Mouse (Mus musculus) brain, embryonic 14.5 days (tissue): Measurements from ENCODE around the gene Hmcn1. TPM values are rescaled to one million over a fixed set of nuclear protein-coding genes. Genes with fewer than 3 reads are reported as not detected.

Experiments
- DNase-seq: peaks from one replicate; pipeline ENCODE4 v3.0.0-alpha.2; 2011; ENCODE audit warnings: low read depth
- CTCF ChIP-seq: fragments of 200-500 bp; IDR thresholded peaks from 2 replicates; pipeline ENCODE4 v1.5.1; 2012; ENCODE audit warnings: inconsistent platforms, mild to moderate bottlenecking, moderate library complexity, borderline replicate concordance; ENCODE audit not compliant: insufficient read depth, insufficient read length; ENCODE audit errors: extremely low read depth
- POLR2A ChIP-seq: fragments of 200-500 bp; IDR thresholded peaks from 2 replicates; pipeline ENCODE4 v1.6.1; 2012; ENCODE audit warnings: mild to moderate bottlenecking, inconsistent platforms, borderline replicate concordance; ENCODE audit not compliant: poor library complexity, insufficient read depth, insufficient read length, severe bottlenecking; ENCODE audit errors: extremely low read depth
- polyA plus RNA-seq: library from polyadenylated mRNA; depleted of rRNA; stranded (reverse); fragments of >200 nt; gene quantifications from 2 replicates; pipeline ENCODE4 v1.2.3, GENCODE M21; 2012; rRNA removed

Hmcn1 gene
- polyA plus RNA-seq: 5.8 and 7.2 TPM in 2 replicates

- DNase-seq: peak; percentile 73
- TF ChIP-seq POLR2A (0 out of 2 replicates have a peak, but pooled peaks have one; percentile 30), CTCF (peak; percentile 27; the same call in 1 of the 2 replicates)
Measured at GRCm38 (mm10) chr1:150993162-150994064, at the start of gene Hmcn1. TSS of gene Hmcn1 (minus strand) at chr1:150993435.

DNA sequence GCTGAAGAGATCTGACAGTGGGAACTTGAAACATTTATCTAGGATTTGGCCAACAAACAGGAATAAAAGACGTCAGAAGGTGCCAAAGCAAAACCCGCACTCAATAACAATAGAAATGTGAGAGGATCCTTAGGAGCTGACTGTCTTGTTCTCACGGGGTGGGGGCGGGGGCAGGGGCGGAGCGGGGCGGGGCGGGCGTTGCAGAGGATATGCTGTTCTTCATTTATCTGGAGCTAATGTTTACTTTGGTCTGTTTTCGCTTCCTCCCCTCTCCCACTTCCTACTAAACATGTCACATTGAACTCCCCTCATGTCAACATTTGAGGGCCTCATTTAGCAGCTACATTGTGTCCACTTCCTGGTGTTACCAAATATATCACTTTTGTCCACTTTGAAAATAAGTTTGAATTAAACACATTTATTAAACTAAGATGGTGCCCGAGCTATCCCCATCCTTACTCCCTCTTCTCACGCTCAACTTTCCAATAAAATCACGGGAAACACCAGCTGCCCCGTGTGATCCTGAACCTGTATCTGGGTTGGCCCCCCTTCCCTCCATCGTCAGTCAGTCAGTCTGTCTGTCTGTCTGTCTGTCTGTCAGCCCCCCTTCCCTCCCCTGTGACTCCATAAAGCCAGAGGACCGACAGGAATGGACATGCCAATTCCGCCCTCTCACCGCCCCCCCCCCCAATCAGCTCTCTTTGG lies 47.9 kb upstream of the Hmcn1 start:
- TF ChIP-seq POLR2A (no peak), CTCF (no peak)
- no peak for DNase-seq

- no peak for DNase-seq
- TF ChIP-seq CTCF (no peak), POLR2A (no peak)
Measured at GRCm38 (mm10) chr1:151040290-151040689, 47.1 kb upstream of the Hmcn1 start.

DNA sequence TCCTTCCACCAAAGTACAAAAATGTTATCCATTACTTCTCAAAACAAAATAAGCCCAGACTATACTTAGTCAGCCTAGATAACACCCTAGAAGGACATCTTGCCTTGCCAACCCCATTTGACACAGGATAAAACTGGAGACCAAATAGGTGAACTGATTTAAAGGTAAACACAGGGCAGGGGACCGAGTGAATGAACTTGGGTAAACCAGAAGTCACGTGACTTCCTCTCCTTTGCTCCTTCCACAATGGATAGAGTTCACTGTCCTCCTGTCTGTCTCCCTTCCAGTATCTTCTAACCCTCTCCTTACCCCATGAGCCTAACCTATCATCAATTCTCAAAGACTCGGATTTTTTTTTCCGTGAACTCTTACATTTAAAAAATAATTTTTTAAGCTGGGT lies 46.0 kb upstream of the Hmcn1 start:
- no peak for DNase-seq
- TF ChIP-seq CTCF (no peak), POLR2A (no peak)

GRCm38 (mm10) chr1:151038566-151038965 lies 45.3 kb upstream of the Hmcn1 start:
- TF ChIP-seq CTCF (no peak), POLR2A (no peak)

DNA sequence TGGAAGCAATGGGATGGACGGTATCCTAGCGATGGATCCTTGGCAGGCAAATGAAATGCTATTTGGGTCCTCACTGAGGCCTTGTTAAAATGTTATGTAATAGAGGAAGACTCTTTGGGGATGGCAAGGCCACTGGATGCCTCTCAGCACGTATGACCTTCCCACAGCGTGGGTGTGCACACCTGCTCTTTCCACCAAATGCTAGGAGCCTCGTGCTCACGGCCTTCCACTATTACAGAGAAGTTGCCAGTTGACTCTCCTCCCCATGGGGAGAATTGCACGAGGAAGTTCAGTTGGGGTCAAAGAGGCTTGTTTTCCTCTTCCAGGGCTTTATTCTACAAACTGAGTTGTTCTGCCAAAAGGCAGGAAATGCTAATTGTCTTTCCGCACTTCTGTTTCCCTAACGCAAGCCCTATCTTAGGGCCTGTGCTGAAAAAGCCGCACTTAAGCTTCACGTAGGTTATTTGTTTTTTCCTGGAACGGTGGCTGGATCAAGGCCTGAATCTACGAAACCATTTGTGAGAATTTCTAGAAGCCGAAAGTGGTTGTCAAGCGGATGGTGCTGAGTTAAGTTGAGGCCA lies 43.3 kb upstream of the Hmcn1 start:
- TF ChIP-seq POLR2A (no peak), CTCF (no peak)
- DNase-seq: no peak

More at GRCm38 (mm10) chr1:151038566-151038965, 45.3 kb upstream of the Hmcn1 start:
- peak; percentile 56 for DNase-seq

GRCm38 (mm10) chr1:151035766-151036165 lies 42.5 kb upstream of the Hmcn1 start:
- no peak for TF ChIP-seq POLR2A
- DNase-seq: no peak

- no peak for TF ChIP-seq POLR2A
- TF ChIP-seq CTCF: peak; percentile 77; the same call in 1 of the 2 replicates
- peak; percentile 68 for DNase-seq
Measured at GRCm38 (mm10) chr1:151034993-151035592, 41.9 kb upstream of the Hmcn1 start.

DNA sequence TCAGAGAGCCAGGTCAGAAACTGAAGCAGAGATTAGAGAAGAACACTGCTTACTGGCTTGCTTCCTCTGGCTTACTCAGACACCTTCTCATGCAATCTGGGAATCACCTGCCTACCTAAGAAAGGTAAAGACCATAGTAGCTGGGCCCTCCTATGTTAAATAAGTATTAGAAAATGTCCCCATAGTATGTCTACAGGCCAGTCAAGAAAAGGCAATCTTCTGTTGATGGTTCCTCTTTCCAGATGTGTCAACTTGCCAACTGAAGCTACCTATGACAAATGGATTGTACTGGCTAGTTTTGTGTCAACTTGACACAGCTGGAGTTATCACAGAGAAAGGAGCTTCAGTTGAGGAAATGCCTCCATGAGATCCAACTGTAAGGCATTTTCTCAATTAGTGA lies 40.1 kb upstream of the Hmcn1 start:
- no peak for DNase-seq
- TF ChIP-seq POLR2A (no peak), CTCF (no peak)

- TF ChIP-seq POLR2A (no peak), CTCF (no peak)
- DNase-seq: no peak
Measured at GRCm38 (mm10) chr1:151031581-151031980, 38.3 kb upstream of the Hmcn1 start.

- TF ChIP-seq CTCF (no peak), POLR2A (no peak)
- DNase-seq: no peak
Measured at GRCm38 (mm10) chr1:151031086-151031485, 37.9 kb upstream of the Hmcn1 start.
